Mouse (Mus musculus) E14TG2a.4 (cell line): ENCODE measurements around the gene Atr.

Source experiments
- CTCF ChIP-seq: conservative IDR thresholded peaks from 2 replicates; pipeline ENCODE4 v1.5.1; 2014; ENCODE audit warnings: low read length
- NANOG ChIP-seq: IDR thresholded peaks from 2 replicates; pipeline ENCODE4 v1.6.1; 2014; ENCODE audit warnings: borderline replicate concordance, low read length, mixed read lengths

DNA sequence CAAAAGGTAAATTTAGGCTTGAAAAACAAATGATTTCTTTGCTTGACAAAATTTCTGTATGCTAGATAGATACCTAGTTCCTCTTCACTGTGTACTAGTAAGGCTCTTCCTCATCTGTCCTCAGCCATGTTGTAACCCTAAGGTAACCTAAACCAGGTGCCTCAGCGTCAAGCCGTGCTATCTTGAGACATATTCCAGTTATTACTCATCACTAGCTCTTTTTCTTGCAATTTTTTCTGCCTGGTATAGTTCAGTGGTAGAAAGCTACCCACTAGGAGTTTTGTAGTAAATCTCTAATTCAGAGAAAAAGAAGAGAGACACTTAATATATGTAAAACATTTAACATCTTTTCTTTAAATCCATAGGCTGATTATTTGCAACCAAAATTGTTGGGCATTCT lies 25.4 kb downstream of the Atr start:
- TF ChIP-seq CTCF: no peak
- no peak for TF ChIP-seq NANOG
